Mouse (Mus musculus): ENCODE measurements around the gene Bcl2. TPM values are rescaled to one million over a fixed set of nuclear protein-coding genes. Genes with fewer than 3 reads are reported as not detected.

Bcl2 gene
- polyA plus RNA-seq, 1 experiment from 2014 or later = 11.7 TPM

- no peaks in the 10 kb centered on the region for H3K4me1 ChIP-seq
- H3K27ac ChIP-seq = no peak overlapping the region
- H3K9me3 ChIP-seq (replicated peaks) = no peaks in the 10 kb centered on the region
- H3K27me3 ChIP-seq (ENCODE audit: low read depth, poor library complexity, severe bottlenecking) = no peaks in the 10 kb centered on the region
- 24% methylated on average over 6 of the region's 6 CpGs for WGBS
- peak; percentile 63 for DNase-seq (ENCODE audit: low spot score)
- no peaks in the 10 kb centered on the region for H3K36me3 ChIP-seq
- no peak overlapping the region for H3K4me3 ChIP-seq
These were observed 202.5 kb downstream of the Bcl2 start for GRCm38 (mm10) chr1:106511593-106511992.

GRCm38 (mm10) chr1:106507556-106507955, 206.5 kb downstream of the Bcl2 start:
- 89% methylated on average over 1 of the region's 1 CpGs for WGBS
- Histone ChIP-seq H3K27ac (no peak overlapping the region), H3K27me3 (ENCODE audit: low read depth, poor library complexity, severe bottlenecking) (no peaks in the 10 kb centered on the region), H3K36me3 (no peaks in the 10 kb centered on the region), H3K4me1 (no peaks in the 10 kb centered on the region), H3K9me3 (replicated peaks) (no peaks in the 10 kb centered on the region), H3K4me3 (no peak overlapping the region)
- no peak for DNase-seq (ENCODE audit: low spot score)

- WGBS = 75% methylated on average over 3 of the region's 3 CpGs
- no peak overlapping the region for H3K4me3 ChIP-seq
These were observed 210.2 kb downstream of the Bcl2 start for GRCm38 (mm10) chr1:106503910-106504309.

GRCm38 (mm10) chr1:106503407-106503806, 210.7 kb downstream of the Bcl2 start:
- 84% methylated on average over 4 of the region's 4 CpGs for WGBS
- Histone ChIP-seq H3K9me3 (replicated peaks) (no peaks in the 10 kb centered on the region), H3K27me3 (ENCODE audit: low read depth, poor library complexity, severe bottlenecking) (no peaks in the 10 kb centered on the region), H3K4me1 (no peaks in the 10 kb centered on the region), H3K36me3 (no peaks in the 10 kb centered on the region), H3K27ac (no peak overlapping the region), H3K4me3 (no peak overlapping the region)
- no peak for DNase-seq (ENCODE audit: low spot score)

More at GRCm38 (mm10) chr1:106503910-106504309, 210.2 kb downstream of the Bcl2 start:
- Histone ChIP-seq H3K36me3 (no peaks in the 10 kb centered on the region), H3K27me3 (ENCODE audit: low read depth, poor library complexity, severe bottlenecking) (no peaks in the 10 kb centered on the region), H3K4me1 (no peaks in the 10 kb centered on the region), H3K27ac (no peak overlapping the region), H3K9me3 (replicated peaks) (no peaks in the 10 kb centered on the region)
- no peak for DNase-seq (ENCODE audit: low spot score)

- H3K4me3 ChIP-seq = no peak overlapping the region
- no peaks in the 10 kb centered on the region for H3K4me1 ChIP-seq
- no peaks in the 10 kb centered on the region for H3K9me3 ChIP-seq (replicated peaks)
- no peak overlapping the region for H3K27ac ChIP-seq
- no peaks in the 10 kb centered on the region for H3K27me3 ChIP-seq (ENCODE audit: low read depth, poor library complexity, severe bottlenecking)
- H3K36me3 ChIP-seq = no peaks in the 10 kb centered on the region
- no peak for DNase-seq (ENCODE audit: low spot score)
- 70% methylated on average over 2 of the region's 2 CpGs for WGBS
These were observed 216.1 kb downstream of the Bcl2 start for GRCm38 (mm10) chr1:106497999-106498398.

Small RNA genes within 50 kb of the gene (microRNA-seq; reads per million reads assigned to microRNA genes)
- not detected for gene Mir3473f

Other genes starting within 250 kb of the Bcl2 start
- gene Kdsr, start 45.5 kb upstream of the Bcl2 start, polyA plus RNA-seq (2016; fragmentation: Nextera tagmentation; extraction: Ambion mirVana) = 9.3 and 10.2 TPM in 2 replicates
- gene Vps4b, start 82.5 kb upstream of the Bcl2 start, polyA plus RNA-seq (2016; fragmentation: Nextera tagmentation; extraction: Ambion mirVana) = 65.9 and 71.2 TPM in 2 replicates
- gene Serpinb5, start 146.9 kb upstream of the Bcl2 start, polyA plus RNA-seq (2016; fragmentation: Nextera tagmentation; extraction: Ambion mirVana) = 0.13 TPM in 1 of 2 replicates, not detected in the other
- not detected in 2 replicates for gene Serpinb12, start 220.2 kb upstream of the Bcl2 start, polyA plus RNA-seq (2016; fragmentation: Nextera tagmentation; extraction: Ambion mirVana)

All from limb, embryonic 10.5 days (tissue).